Mouse (Mus musculus) lung, embryonic 15.5 days (tissue): ENCODE results near the gene Gpr1. TPM values are rescaled to one million over a fixed set of nuclear protein-coding genes. Genes with fewer than 3 reads are reported as not detected.
"Not testable (repeated sequence)": the region's sequence is repeated elsewhere in the genome, so short reads cannot be mapped to it uniquely, and the experiment has no call there.

Experiments
- ATAC-seq: fragments of 200-750 bp; cut with Nextera tagmentation; 2 replicates; pipeline ENCODE4 v1.8.0; 2017; ENCODE audit warnings: moderate number of reproducible peaks, borderline replicate concordance; ENCODE audit not compliant: low FRiP score, low TSS enrichment; ENCODE audit errors: extremely low read depth
- H3K27ac ChIP-seq: fragments of 300-500 bp; sonication (generic); 2 replicates; pipeline ENCODE4 v1.5.1; 2015; ENCODE audit warnings: moderate library complexity, mild to moderate bottlenecking, inconsistent platforms
- H3K27me3 ChIP-seq: fragments of 300-500 bp; sonication (generic); 2 replicates; pipeline ENCODE4 v1.6.1; 2015; ENCODE audit warnings: inconsistent platforms
- H3K36me3 ChIP-seq: fragments of 300-500 bp; sonication (generic); 2 replicates; pipeline ENCODE4 v1.6.1; 2015; ENCODE audit warnings: inconsistent platforms
- H3K4me1 ChIP-seq: fragments of 300-500 bp; sonication (generic); 2 replicates; pipeline ENCODE4 v1.6.1; 2015; ENCODE audit warnings: inconsistent platforms
- H3K4me2 ChIP-seq: fragments of 300-500 bp; sonication (generic); 2 replicates; pipeline ENCODE4 v1.6.1; 2015; ENCODE audit warnings: inconsistent platforms, mild to moderate bottlenecking, moderate library complexity
- H3K4me3 ChIP-seq: fragments of 300-500 bp; sonication (generic); 2 replicates; pipeline ENCODE4 v1.5.1; 2015; ENCODE audit warnings: mild to moderate bottlenecking, inconsistent platforms
- H3K9ac ChIP-seq: fragments of 300-500 bp; sonication (generic); 2 replicates; pipeline ENCODE4 v1.6.1; 2015; ENCODE audit warnings: inconsistent platforms
- H3K9me3 ChIP-seq: fragments of 300-500 bp; sonication (generic); 2 replicates; pipeline ENCODE4 v1.6.1; 2016; ENCODE audit warnings: inconsistent platforms
- WGBS: fragments of 180-500 bp; shearing (Covaris S2); methylation state at CpG from one replicate; pipeline ENCODE4 v1.1.7; 2015; 5-methylcytosine and 5-hydroxymethylcytosine counted together
- microRNA-seq: library from miRNA; unstranded; fragments of <30 nt; microRNA quantifications from one replicate; pipeline ENCODE4, GENCODE M21; 2016
- polyA plus RNA-seq: library from polyadenylated mRNA; unstranded; fragments of >200 nt; fragmentation: Nextera tagmentation; extraction: Ambion mirVana; gene quantifications from 2 replicates; pipeline ENCODE4 v1.2.1, GENCODE M21; 2015

Gpr1 gene
- polyA plus RNA-seq, 1 experiment from 2014 or later = not detected

DNA sequence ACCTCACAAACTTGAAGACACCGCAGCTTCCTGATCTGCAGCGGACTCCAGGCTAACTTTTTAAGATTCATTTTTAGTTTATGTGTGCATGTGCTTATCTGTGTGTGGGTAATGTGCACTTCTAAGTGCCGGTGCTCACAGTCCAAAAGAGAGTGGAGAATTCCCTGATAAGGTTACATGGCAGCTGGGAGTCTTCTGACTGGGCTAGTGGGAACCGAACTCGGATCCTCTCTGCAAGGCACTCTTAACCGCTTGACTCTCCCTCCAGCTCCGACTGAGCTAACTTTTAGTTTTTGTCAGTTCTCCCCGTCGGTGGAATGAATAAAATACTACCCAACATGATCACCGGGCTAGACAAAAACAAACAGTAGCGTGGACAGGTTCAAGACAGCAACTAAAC, 38.5 kb downstream of the Gpr1 start:
- Histone ChIP-seq H3K27ac (no peak overlapping the region), H3K9ac (peak overlapping the region; percentile 96), H3K4me1 (peaks cover 22% of the 10 kb centered on the region), H3K4me2 (peak overlapping the region; percentile 64), H3K9me3 (no peaks in the 10 kb centered on the region), H3K4me3 (peak overlapping the region; percentile 92), H3K27me3 (no peaks in the 10 kb centered on the region), H3K36me3 (peaks cover 30% of the 10 kb centered on the region)
- ATAC-seq = no peak
- WGBS = 9% methylated on average over 11 of the region's 11 CpGs

DNA sequence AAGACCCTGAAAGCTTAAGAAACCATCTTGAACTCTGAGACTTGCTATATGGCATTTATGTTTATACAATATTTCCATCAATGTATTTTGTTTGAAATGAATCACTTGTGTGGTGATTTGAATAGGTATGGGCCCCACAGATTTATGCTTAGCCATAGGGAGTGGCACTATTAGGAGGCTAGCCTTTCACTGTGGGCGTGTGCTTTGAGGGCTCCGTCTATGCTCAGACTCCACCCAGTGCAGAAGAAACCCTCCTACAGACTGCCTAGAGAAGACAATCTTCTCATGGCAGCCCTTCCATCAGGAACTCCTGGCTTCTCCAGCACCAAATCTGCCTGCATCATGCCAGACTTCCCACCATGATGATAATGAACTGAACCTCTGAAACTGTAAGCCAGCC, 45.7 kb downstream of the Gpr1 start:
- 90% methylated on average over 2 of the region's 2 CpGs for WGBS
- Histone ChIP-seq H3K27me3 (no peaks in the 10 kb centered on the region), H3K9me3 (no peaks in the 10 kb centered on the region), H3K4me1 (no peaks in the 10 kb centered on the region), H3K9ac (no peak overlapping the region), H3K4me3 (no peak overlapping the region), H3K4me2 (no peak overlapping the region), H3K36me3 (peaks cover 69% of the 10 kb centered on the region), H3K27ac (no peak overlapping the region)
- no peak for ATAC-seq

DNA sequence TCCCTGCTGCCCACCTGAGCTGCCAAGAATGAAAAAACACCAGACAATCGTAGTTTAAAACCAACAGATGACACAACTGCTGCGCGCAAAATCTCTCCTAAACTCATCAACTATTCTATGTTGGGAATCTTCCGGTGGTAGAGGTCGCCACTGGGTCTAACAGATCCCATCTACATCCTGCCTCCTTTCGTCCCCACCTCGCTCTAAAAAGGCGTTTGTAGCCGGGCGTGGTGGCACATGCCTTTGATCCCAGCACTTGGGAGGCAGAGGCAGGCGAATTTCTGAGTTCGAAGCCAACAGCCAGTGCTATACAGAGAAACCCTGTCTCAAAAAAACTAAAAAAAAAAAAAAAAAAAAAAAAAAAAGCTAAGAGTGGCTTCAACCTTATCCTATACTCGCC, 74.1 kb downstream of the Gpr1 start:
- Histone ChIP-seq H3K36me3 (peaks cover 45% of the 10 kb centered on the region), H3K4me1 (no peaks in the 10 kb centered on the region), H3K4me2 (no peak overlapping the region), H3K4me3 (no peak overlapping the region), H3K27ac (no peak overlapping the region), H3K9me3 (no peaks in the 10 kb centered on the region), H3K27me3 (no peaks in the 10 kb centered on the region), H3K9ac (no peak overlapping the region)
- ATAC-seq = no peak
- 91% methylated on average over 13 of the region's 13 CpGs for WGBS

DNA sequence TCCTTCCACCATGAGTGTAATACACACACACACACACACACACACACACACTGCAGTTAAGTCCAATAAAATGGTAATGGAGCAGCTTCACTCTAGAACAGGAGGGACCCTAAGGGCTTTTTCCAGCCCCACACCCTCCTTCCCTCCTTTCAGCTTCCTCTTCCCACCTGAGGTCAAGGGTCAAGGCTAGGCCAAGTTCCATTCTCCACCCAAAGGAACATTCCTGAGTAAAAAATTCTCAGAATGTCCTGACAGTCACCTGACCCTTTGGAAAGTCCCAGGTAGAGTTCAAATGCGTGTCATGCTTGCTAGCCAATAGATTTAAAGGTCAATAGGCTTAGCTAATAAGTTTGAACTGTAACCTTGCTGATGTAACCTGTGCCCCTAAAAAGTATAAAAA, 75.8 kb downstream of the Gpr1 start:
- H3K9me3 ChIP-seq, H3K27ac ChIP-seq, H3K4me2 ChIP-seq, H3K27me3 ChIP-seq, ATAC-seq, H3K9ac ChIP-seq, H3K4me1 ChIP-seq, H3K4me3 ChIP-seq: not testable (repeated sequence)
- WGBS = 88% methylated on average over 1 of the region's 1 CpGs
- H3K36me3 ChIP-seq = peaks cover 28% of the 10 kb centered on the region

DNA sequence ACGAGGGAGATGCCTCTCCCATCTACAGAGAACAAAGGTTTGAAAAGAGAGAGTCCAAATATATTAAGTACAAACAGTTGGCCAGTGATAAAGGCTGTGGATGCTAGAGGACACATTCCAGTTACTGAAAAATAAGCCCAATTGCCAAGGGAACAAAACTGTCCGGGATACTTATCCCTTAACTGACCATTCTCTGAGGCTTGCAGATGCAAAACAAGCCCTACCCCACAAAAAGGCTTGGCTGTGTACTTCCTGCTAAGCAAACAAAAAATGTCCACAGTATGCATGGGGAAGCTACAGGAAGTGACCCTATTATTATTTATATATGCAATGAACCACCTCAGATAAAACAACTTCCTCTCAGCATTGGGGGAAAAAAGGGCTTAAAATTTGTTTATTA, 76.4 kb downstream of the Gpr1 start:
- H3K4me2 ChIP-seq = no peak overlapping the region
- H3K36me3 ChIP-seq = peaks cover 24% of the 10 kb centered on the region
- ATAC-seq = no peak
- H3K4me1 ChIP-seq = no peaks in the 10 kb centered on the region
- no peaks in the 10 kb centered on the region for H3K27me3 ChIP-seq
- no peak overlapping the region for H3K9ac ChIP-seq
- WGBS = 71% methylated on average over 2 of the region's 2 CpGs
- H3K27ac ChIP-seq = no peak overlapping the region
- no peaks in the 10 kb centered on the region for H3K9me3 ChIP-seq
- H3K4me3 ChIP-seq = no peak overlapping the region

DNA sequence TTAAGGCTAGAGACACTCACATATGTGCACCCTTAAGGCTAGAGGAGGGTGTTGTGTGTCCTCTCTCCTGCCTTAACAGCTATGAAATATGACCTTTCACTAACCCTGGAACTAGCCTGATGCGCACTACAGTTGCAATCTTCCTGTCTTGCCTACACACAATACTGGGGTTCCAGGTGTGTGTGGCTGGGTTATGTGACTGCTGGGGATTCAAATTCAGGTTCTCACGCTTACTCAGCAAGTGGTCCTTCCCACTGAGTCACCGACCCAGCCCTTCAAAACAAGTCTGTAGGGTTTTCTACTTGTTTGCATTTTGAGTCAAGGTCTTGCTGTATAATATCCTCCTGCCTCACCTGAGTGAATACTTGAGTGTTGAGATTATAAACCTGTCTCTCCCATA, 79.8 kb downstream of the Gpr1 start:
- Histone ChIP-seq H3K9me3 (no peaks in the 10 kb centered on the region), H3K4me1 (peaks cover 7% of the 10 kb centered on the region; the same call in 1 of the 2 replicates), H3K4me3 (no peak overlapping the region), H3K27me3 (no peaks in the 10 kb centered on the region), H3K36me3 (peaks cover 5% of the 10 kb centered on the region; the same call in 1 of the 2 replicates), H3K4me2 (no peak overlapping the region), H3K27ac (no peak overlapping the region), H3K9ac (no peak overlapping the region)
- 77% methylated on average over 3 of the region's 3 CpGs for WGBS
- no peak for ATAC-seq

Small RNA genes within 50 kb of the gene (microRNA-seq; reads per million reads assigned to microRNA genes)
- gene Gm24557 = not detected
- gene Gm27512 = not detected

Other genes with a start within 250 kb of the Gpr1 start
- gene Ino80d, start 99.9 kb downstream of the Gpr1 start, polyA plus RNA-seq = 11.7 and 12.1 TPM in 2 replicates
- 516 and 540 TPM in 2 replicates for gene Eef1b2, start 37.7 kb downstream of the Gpr1 start, polyA plus RNA-seq
- gene Ndufs1, start 37.7 kb downstream of the Gpr1 start, polyA plus RNA-seq = 131 and 132 TPM in 2 replicates
- 5.0 and 7.9 TPM in 2 replicates for gene Zdbf2, start 58.7 kb upstream of the Gpr1 start, polyA plus RNA-seq
- gene Adam23, start 231.3 kb upstream of the Gpr1 start, polyA plus RNA-seq = 0.69 and 0.77 TPM in 2 replicates